Mouse (Mus musculus) bone marrow macrophage, adult 2 months (primary cell): Measurements from ENCODE around the gene Kcng4. TPM values are rescaled to one million over a fixed set of nuclear protein-coding genes. Genes with fewer than 3 reads are reported as not detected.

Experiments used
- H3K27ac ChIP-seq: 2 replicates; pipeline ENCODE4 v1.5.1; 2012; ENCODE audit warnings: low read depth, low read length; ENCODE audit not compliant: insufficient read depth
- H3K4me1 ChIP-seq: 2 replicates; pipeline ENCODE4 v1.6.1; 2012; ENCODE audit warnings: low read length; ENCODE audit not compliant: control insufficient read depth, insufficient read depth
- H3K4me3 ChIP-seq: 2 replicates; pipeline ENCODE4 v1.5.1; 2012; ENCODE audit warnings: mild to moderate bottlenecking, low read length, moderate library complexity; ENCODE audit not compliant: insufficient read depth
- CTCF ChIP-seq: IDR thresholded peaks from 2 replicates; pipeline ENCODE4 v1.5.1; 2012; ENCODE audit warnings: low read depth, mild to moderate bottlenecking, low read length, moderate library complexity
- POLR2A ChIP-seq: IDR thresholded peaks from 2 replicates; pipeline ENCODE4 v1.6.1; 2012; ENCODE audit warnings: mild to moderate bottlenecking, low read depth, low read length, borderline replicate concordance
- polyA plus RNA-seq: library from polyadenylated mRNA; stranded (reverse); fragments of >200 nt; gene quantifications from 2 replicates; pipeline ENCODE4 v1.2.4, GENCODE M21; 2012; ENCODE audit not compliant: missing spikeins, insufficient read depth, insufficient read length

Kcng4 gene
- polyA plus RNA-seq, 1 experiment, result not detected

GRCm38 (mm10) chr8:119666219-119666951 is 30.9 kb upstream of the Kcng4 start, which contains the start of gene Wfdc1:
TSS of gene Wfdc1 (plus strand) at chr8:119666365.
- TF ChIP-seq CTCF (no peak), POLR2A (no peak)
- H3K4me3 ChIP-seq, result no peak within 1 kb of the TSS
- H3K27ac ChIP-seq, result no peak within 1 kb of the TSS
- H3K4me1 ChIP-seq, result no peaks in the 10 kb centered on the region

GRCm38 (mm10) chr8:119665270-119665669 is 29.8 kb upstream of the Kcng4 start:
- H3K4me1 ChIP-seq, result no peaks in the 10 kb centered on the region
- no peak for TF ChIP-seq POLR2A
- TF ChIP-seq CTCF, result no peak
- no peak overlapping the region for H3K4me3 ChIP-seq
- no peak overlapping the region for H3K27ac ChIP-seq

- Histone ChIP-seq H3K4me3 (no peak overlapping the region), H3K4me1 (no peaks in the 10 kb centered on the region), H3K27ac (no peak overlapping the region)
- TF ChIP-seq POLR2A (no peak), CTCF (no peak)
Measured at GRCm38 (mm10) chr8:119663440-119663839, 28.0 kb upstream of the Kcng4 start.

- H3K4me3 ChIP-seq, result no peak overlapping the region
- no peak for TF ChIP-seq POLR2A
- TF ChIP-seq CTCF, result no peak
- no peaks in the 10 kb centered on the region for H3K4me1 ChIP-seq
- no peak overlapping the region for H3K27ac ChIP-seq
Measured at GRCm38 (mm10) chr8:119661892-119662291, 26.4 kb upstream of the Kcng4 start.

DNA sequence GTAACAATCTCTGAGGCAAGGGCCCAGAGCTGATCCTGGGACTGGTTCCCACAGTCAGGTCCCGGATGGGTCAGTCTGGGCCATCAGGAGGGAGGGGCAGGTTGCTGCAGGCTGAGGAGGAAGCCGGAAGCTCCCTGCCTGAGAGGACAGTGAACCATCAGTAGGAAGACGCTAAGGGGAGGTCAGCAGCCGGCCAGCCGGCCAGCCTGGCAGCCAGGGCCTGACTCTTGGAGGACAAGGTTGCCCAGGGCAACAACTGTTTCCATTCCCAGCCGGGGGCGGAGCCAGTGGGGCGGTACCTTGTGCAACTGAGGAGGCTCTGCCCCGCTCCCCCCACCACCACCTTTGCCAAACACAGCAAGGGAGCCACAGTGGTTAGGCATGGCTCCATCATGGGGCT is 25.6 kb upstream of the Kcng4 start:
- no peaks in the 10 kb centered on the region for H3K4me1 ChIP-seq
- no peak overlapping the region for H3K27ac ChIP-seq
- no peak for TF ChIP-seq POLR2A
- TF ChIP-seq CTCF, result no peak
- no peak overlapping the region for H3K4me3 ChIP-seq

GRCm38 (mm10) chr8:119656709-119657464 is 21.4 kb upstream of the Kcng4 start:
- Histone ChIP-seq H3K4me3 (no peak overlapping the region), H3K4me1 (no peaks in the 10 kb centered on the region), H3K27ac (no peak overlapping the region)
- TF ChIP-seq CTCF, result peak; percentile 34
- TF ChIP-seq POLR2A, result no peak

DNA sequence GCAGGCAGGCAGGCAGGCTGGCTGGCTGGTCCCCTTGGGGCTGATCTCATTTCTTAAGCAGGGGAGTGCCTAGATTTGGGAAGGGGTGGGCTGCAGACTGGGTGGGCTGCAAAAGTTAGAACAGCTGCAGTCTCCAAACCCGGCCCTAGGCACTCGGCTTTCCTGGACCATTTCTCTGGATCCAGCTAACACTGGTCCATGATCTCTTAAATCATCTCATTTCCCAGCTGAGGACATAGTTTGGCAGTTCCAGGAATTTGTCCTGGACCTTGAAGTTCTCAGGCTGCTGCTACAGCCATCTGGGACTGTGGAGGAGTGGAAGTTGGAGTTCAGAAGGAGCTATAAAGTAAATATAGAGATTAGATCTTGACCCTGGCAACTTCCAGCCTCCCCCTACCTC is 15.8 kb upstream of the Kcng4 start:
- H3K27ac ChIP-seq, result no peak overlapping the region
- H3K4me1 ChIP-seq, result no peaks in the 10 kb centered on the region
- H3K4me3 ChIP-seq, result no peak overlapping the region
- TF ChIP-seq POLR2A (no peak), CTCF (no peak)

GRCm38 (mm10) chr8:119646846-119647245 is 11.4 kb upstream of the Kcng4 start:
- H3K4me1 ChIP-seq, result no peaks in the 10 kb centered on the region
- H3K4me3 ChIP-seq, result no peak overlapping the region
- no peak overlapping the region for H3K27ac ChIP-seq
- TF ChIP-seq POLR2A (no peak), CTCF (no peak)

GRCm38 (mm10) chr8:119646197-119646596 is 10.7 kb upstream of the Kcng4 start:
- Histone ChIP-seq H3K27ac (no peak overlapping the region), H3K4me1 (no peaks in the 10 kb centered on the region), H3K4me3 (no peak overlapping the region)
- TF ChIP-seq POLR2A (no peak), CTCF (no peak)

DNA sequence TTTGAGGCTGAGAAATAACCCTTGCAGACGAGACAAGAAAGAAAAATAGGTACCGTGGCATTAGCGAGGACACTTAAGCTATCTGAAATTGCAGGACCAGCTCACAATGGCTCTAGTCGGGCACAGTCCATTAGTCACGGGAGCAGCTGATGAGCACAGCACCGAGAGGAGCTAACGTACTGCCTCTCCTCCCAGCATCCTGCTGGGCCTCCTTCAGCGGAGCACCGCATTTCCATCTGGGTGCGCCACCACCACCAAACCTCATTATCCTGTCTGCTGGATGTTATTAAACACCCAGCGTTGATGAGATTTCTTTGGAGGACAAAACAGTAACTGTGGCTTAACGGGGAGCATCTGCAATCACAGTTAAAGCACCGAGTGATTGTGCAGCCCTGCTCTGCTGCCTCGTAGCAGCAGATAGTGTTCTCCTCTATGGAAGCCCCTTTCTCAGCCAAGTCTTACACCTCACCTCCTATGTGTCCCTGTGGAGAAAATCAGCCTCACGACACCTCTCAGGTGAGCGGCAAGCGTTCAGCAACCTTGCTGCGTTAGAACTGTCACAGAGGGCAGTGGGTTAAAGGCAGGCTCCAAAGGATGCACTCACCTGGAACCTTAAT is 9.6 kb upstream of the Kcng4 start:
- Histone ChIP-seq H3K27ac (no peak overlapping the region), H3K4me1 (no peaks in the 10 kb centered on the region), H3K4me3 (no peak overlapping the region)
- TF ChIP-seq POLR2A (no peak), CTCF (no peak)
